Mouse (Mus musculus) intestine, embryonic 14.5 days (tissue): Measurements from ENCODE around the gene Desi1. TPM values are rescaled to one million over a fixed set of nuclear protein-coding genes. Genes with fewer than 3 reads are reported as not detected.
"Not testable (repeated sequence)": the region's sequence is repeated elsewhere in the genome, so short reads cannot be mapped to it uniquely, and the experiment has no call there.

Experiments
- ATAC-seq: fragments of 200-750 bp; cut with Nextera tagmentation; replicated peaks from 2 replicates; pipeline ENCODE4 v1.8.0; 2017; ENCODE audit warnings: low read depth, moderate number of reproducible peaks, moderate TSS enrichment, moderate library complexity; ENCODE audit not compliant: low FRiP score, low TSS enrichment
- DNase-seq: peaks from one replicate; pipeline ENCODE4 v3.0.0-alpha.2; 2018; ENCODE audit warnings: low spot score
- H3K27ac ChIP-seq: fragments of 300-500 bp; sonication (generic); 2 replicates; pipeline ENCODE4 v1.5.1; 2014; ENCODE audit warnings: low read depth, mild to moderate bottlenecking, control low read depth
- H3K27me3 ChIP-seq: fragments of 300-500 bp; sonication (generic); replicated peaks from 2 replicates; pipeline ENCODE4 v1.6.1; 2014; ENCODE audit warnings: low read length, control low read depth; ENCODE audit not compliant: control insufficient read depth, insufficient read depth
- H3K36me3 ChIP-seq: fragments of 300-500 bp; sonication (generic); 2 replicates; pipeline ENCODE4 v1.6.1; 2014; ENCODE audit warnings: low read length, control low read depth; ENCODE audit not compliant: control insufficient read depth, insufficient read depth
- H3K4me1 ChIP-seq: fragments of 300-500 bp; sonication (generic); replicated peaks from 2 replicates; pipeline ENCODE4 v1.6.1; 2014; ENCODE audit warnings: low read length, control low read depth, mixed read lengths; ENCODE audit not compliant: control insufficient read depth, insufficient read depth
- H3K4me2 ChIP-seq: fragments of 300-500 bp; sonication (generic); 2 replicates; pipeline ENCODE4 v1.6.1; 2014; ENCODE audit warnings: low read length
- H3K4me3 ChIP-seq: fragments of 300-500 bp; sonication (generic); 2 replicates; pipeline ENCODE4 v1.5.1; 2014; ENCODE audit warnings: low read depth, low read length, control low read depth, mixed read lengths
- H3K9ac ChIP-seq: fragments of 300-500 bp; sonication (generic); 2 replicates; pipeline ENCODE4 v1.6.1; 2014; ENCODE audit warnings: mild to moderate bottlenecking, low read length
- H3K9me3 ChIP-seq: fragments of 300-500 bp; sonication (generic); 2 replicates; pipeline ENCODE4 v1.6.1; 2016; ENCODE audit warnings: low read length, control low read depth; ENCODE audit not compliant: control insufficient read depth
- WGBS: fragments of 180-500 bp; shearing (Covaris S2); extraction: QIAGEN DNeasy Blood & Tissue Kit; methylation state at CpG from one replicate; pipeline ENCODE4 v1.1.7; 2014; 5-methylcytosine and 5-hydroxymethylcytosine counted together
- polyA plus RNA-seq: library from polyadenylated mRNA; unstranded; fragments of >200 nt; fragmentation: Nextera tagmentation; extraction: Ambion mirVana; gene quantifications from 2 replicates; pipeline ENCODE4 v1.2.1, GENCODE M21; 2014

Desi1 gene
- polyA plus RNA-seq, 1 experiment from 2014 or later: 26.7 TPM

DNA sequence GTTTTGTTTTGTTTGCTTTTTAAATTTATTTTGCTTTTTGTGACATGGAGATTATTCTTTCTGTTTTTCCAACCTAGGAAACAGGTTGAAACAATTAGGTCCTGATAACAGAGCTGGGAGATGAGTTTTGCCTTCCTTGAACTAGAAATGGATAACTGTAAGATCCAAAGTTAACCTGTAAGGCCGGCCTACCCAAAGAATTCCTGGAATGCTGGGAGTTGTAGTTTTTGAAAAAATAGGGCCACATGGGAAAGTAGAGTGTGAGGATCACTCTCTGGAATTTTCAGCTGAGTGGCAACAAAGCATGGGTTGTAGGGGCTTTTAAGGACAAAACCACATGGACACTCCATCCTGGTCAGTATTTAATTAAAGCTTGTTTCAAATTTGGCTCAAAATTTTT, 51.5 kb downstream of the Desi1 start:
- H3K27ac ChIP-seq: no peak overlapping the region
- H3K9me3 ChIP-seq: 0 out of 2 replicates have a peak, but pooled peaks cover 2% of the 10 kb centered on the region
- WGBS: 44% methylated on average over 1 of the region's 1 CpGs
- DNase-seq (no peak), ATAC-seq (no peak)
- no peaks in the 10 kb centered on the region for H3K4me1 ChIP-seq
- H3K36me3 ChIP-seq: no peaks in the 10 kb centered on the region
- H3K27me3 ChIP-seq: no peaks in the 10 kb centered on the region
- H3K9ac ChIP-seq: no peak overlapping the region
- no peak overlapping the region for H3K4me2 ChIP-seq
- no peak overlapping the region for H3K4me3 ChIP-seq

DNA sequence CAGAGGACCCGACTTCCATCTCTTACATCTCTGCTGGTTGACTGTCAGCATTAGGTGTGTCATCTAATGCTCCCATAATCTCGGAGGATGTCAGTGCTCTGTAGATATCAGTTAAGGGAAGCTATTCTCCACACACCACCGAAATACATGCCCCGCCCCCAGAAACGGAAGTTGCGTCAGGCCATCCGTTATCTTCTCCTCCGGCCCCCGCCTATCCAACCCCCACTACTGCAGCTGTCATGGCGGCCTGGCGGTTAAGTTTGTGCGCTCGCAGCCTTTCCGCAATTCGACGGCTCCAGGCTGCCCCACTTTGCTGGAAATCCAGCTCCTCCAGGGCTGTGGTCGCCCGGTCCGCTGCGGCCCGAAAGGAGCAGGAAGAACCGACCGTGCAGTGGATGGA, 53.3 kb downstream of the Desi1 start, which contains the start of gene 1700029P11Rik:
Gene 1700029P11Rik, plus strand, starts transcription at position 220 of the 400 bp plus-strand sequence.
- 93% methylated on average over 23 of the region's 23 CpGs for WGBS
- H3K4me1 ChIP-seq: no peaks in the 10 kb centered on the region
- DNase-seq: no peak

DNA sequence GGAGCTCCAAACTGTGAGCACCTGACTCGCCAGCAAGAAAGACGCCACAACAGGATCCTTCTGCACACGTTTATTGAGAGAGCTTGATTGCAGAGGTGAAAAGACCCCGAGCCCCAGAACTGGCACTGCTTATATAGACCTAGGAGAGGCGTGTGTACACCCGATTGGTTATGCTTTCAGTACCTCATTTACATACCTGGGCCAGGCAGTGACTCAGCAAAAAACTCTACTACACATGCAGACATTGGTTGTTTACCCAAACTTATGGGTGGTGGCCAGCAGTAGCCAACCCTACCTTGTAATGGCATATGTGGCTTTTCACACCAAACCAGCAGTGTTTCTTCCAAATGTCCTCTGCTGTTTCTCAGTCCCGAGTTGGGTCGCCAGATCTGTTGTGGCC, 58.5 kb downstream of the Desi1 start:
- H3K9me3 ChIP-seq, DNase-seq, H3K27ac ChIP-seq, H3K4me1 ChIP-seq, H3K9ac ChIP-seq, H3K27me3 ChIP-seq, H3K4me3 ChIP-seq, H3K4me2 ChIP-seq, H3K36me3 ChIP-seq, ATAC-seq: not testable (repeated sequence)
- 92% methylated on average over 8 of the region's 8 CpGs for WGBS

More for the DNA sequence above, 53.3 kb downstream of the Desi1 start, which contains the start of gene 1700029P11Rik:
- Histone ChIP-seq H3K27me3 (no peaks in the 10 kb centered on the region), H3K9me3 (0 out of 2 replicates have a peak, but pooled peaks cover 2% of the 10 kb centered on the region), H3K4me3 (no peak within 1 kb of the TSS), H3K9ac (no peak within 1 kb of the TSS), H3K36me3 (no peaks in the 10 kb centered on the region), H3K4me2 (no peak within 1 kb of the TSS), H3K27ac (no peak within 1 kb of the TSS)
- ATAC-seq: no peak

DNA sequence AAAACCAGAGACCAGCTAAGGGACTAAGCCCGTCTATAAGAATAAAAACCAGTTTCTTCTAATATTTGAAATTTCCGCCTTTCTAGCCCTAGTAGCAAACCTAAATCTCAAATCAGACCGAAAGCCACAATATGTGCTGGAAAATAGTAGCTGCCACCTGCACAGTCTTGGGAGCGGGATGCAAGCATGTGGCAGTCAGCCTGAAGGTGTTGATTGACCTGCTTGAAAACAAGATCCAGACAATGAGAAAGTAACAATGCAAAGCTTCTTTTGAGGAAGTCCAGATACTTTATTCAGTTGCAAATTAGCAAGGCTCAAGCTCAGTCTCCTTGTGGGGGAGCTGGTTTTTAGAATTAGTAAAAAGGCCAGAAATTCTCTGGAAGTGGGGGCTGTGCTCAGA, 63.2 kb downstream of the Desi1 start:
- ATAC-seq, H3K9ac ChIP-seq, H3K27ac ChIP-seq, H3K9me3 ChIP-seq, H3K4me3 ChIP-seq, DNase-seq, H3K4me1 ChIP-seq, H3K36me3 ChIP-seq, H3K4me2 ChIP-seq, H3K27me3 ChIP-seq: not testable (repeated sequence)
- whole genome bisulfite sequencing: 92% methylated on average over 4 of the region's 4 CpGs

DNA sequence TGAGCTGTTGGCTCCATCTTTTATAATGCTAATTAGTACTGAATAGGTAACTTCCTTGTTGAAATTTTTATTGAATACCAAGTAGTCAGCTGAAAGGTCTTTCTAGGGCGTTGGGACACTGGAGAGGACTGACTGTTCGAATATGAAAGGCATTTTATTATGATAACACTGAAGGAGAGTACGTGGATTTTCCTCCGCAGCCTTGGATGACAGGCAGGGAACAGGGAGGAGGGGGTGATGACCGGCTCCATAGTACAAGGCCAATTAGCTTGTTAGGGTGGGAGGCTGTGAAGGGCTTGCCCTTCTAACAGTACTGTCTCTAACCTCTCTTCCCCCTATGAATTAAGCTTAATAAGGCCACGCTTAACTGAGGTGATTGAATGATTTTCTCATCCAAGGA, 64.0 kb downstream of the Desi1 start:
- WGBS: 78% methylated on average over 6 of the region's 6 CpGs
- DNase-seq, H3K36me3 ChIP-seq, H3K4me3 ChIP-seq, H3K27me3 ChIP-seq, H3K9ac ChIP-seq, H3K4me2 ChIP-seq, ATAC-seq, H3K27ac ChIP-seq, H3K9me3 ChIP-seq, H3K4me1 ChIP-seq: not testable (repeated sequence)

DNA sequence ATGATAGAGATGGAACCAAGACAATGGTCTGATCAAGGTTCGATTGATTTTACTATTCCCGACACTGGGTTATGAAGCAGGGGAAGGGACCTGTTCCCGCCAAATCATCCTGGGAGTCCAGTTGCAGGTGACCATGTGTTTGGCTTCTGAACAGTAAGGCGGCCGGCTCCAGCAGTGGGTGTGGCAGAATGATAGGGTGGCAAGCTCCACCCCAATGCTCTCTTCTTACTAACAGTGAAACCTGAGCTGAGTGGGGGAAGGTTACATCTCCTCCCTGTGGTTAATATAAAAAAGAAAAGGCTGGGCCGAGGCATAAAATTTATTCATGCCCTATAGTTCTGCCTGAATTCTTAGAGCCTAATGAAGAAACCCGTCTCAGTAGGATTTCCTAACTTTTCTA, 64.5 kb downstream of the Desi1 start:
- Histone ChIP-seq H3K27ac (no peak overlapping the region), H3K4me2 (no peak overlapping the region), H3K9me3 (no peaks in the 10 kb centered on the region), H3K4me1 (no peaks in the 10 kb centered on the region), H3K9ac (no peak overlapping the region), H3K36me3 (no peaks in the 10 kb centered on the region), H3K27me3 (no peaks in the 10 kb centered on the region), H3K4me3 (no peak overlapping the region)
- DNase-seq (no peak), ATAC-seq (no peak)
- 59% methylated on average over 7 of the region's 7 CpGs for WGBS

DNA sequence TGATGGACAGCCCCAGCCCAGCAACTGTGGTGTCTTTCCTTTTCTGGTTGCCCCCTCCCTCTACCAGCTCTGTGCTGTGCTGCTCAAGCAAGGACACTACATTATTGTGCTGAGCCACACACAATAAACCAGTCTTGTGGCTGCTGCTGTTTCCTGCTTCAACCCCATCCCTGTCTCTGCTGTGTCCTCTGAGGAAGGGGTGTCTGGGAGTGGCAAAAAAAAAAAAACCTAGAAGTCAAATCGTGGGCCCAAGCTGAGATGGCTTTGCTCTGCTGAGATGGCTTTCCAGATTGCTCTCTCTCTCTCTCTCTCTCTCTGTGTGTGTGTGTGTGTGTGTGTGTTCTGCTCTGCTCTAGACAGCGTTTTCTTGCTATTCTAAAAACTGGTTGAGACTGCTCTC, 65.2 kb downstream of the Desi1 start:
- no peaks in the 10 kb centered on the region for H3K27me3 ChIP-seq
- H3K27ac ChIP-seq: no peak overlapping the region
- no peaks in the 10 kb centered on the region for H3K9me3 ChIP-seq
- H3K4me3 ChIP-seq: no peak overlapping the region
- no peaks in the 10 kb centered on the region for H3K4me1 ChIP-seq
- no peaks in the 10 kb centered on the region for H3K36me3 ChIP-seq
- no peak overlapping the region for H3K9ac ChIP-seq
- 40% methylated on average over 2 of the region's 2 CpGs for WGBS
- no peak overlapping the region for H3K4me2 ChIP-seq
- ATAC-seq: no peak
- no peak for DNase-seq

DNA sequence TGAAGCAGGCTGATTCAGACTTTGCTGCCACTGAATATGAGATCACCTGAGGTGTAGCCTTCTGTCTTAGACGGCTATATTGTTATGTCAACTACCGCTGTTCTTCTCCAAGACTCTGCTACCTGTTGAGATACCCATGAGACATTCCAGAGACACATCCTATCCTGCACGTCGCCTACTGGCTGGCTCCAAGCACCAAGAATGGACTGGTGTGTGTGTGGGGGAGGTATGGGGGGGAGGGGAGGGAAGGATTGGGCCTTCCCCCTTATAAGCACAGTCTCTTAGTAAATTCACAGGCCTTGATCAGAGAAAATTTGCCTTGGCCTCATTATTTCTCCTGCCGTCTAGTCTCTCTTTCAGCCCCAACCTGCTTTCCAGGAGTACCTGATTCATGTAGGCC, 65.8 kb downstream of the Desi1 start:
- Histone ChIP-seq H3K4me3 (no peak overlapping the region), H3K27me3 (no peaks in the 10 kb centered on the region), H3K4me2 (no peak overlapping the region), H3K9ac (no peak overlapping the region), H3K36me3 (no peaks in the 10 kb centered on the region), H3K27ac (no peak overlapping the region), H3K9me3 (no peaks in the 10 kb centered on the region), H3K4me1 (no peaks in the 10 kb centered on the region)
- no peak for DNase-seq
- 81% methylated on average over 5 of the region's 5 CpGs for WGBS
- no peak for ATAC-seq

DNA sequence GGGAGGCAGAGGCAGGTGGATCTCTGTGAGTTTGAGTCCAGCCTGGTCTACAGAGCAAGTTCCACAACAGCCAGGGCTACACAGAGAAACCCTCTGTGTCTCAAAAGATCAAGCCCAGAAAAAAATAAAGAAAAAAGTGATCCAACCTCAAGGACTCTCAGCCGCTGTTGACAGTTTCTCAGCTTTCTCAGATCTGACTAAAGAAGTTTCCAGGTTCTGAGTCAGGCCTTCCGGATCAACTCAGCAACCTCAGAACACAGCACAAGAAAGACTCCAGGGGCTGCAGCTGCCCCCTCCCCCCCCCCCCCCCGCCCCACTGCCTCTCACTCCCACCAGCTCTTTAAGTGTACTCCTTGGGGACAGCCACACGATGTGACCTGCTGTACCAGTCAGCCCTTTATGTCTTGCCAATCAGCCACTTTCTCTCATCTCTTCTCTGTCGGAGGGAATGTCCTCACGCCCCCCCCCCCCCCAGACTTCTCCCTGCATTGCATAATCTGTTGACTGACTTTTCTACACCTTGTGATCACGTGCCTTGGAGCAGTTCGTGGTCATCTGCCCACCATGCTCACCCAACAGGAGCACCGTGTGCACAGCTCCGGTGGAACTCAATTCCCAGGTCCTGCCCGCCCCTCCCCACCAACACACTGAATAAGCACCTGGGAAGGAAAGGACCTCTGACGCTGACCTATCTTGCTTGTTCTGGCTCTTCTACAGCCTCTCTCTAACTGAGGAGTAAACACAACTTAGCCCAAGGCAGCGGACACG, 67.4 kb downstream of the Desi1 start:
- no peak overlapping the region for H3K4me3 ChIP-seq
- H3K9me3 ChIP-seq: no peaks in the 10 kb centered on the region
- H3K4me2 ChIP-seq: no peak overlapping the region
- ATAC-seq (no peak), DNase-seq (no peak)
- no peak overlapping the region for H3K9ac ChIP-seq
- H3K27ac ChIP-seq: no peak overlapping the region
- 81% methylated on average over 12 of the region's 14 CpGs for WGBS
- H3K27me3 ChIP-seq: no peaks in the 10 kb centered on the region
- no peaks in the 10 kb centered on the region for H3K4me1 ChIP-seq
- H3K36me3 ChIP-seq: no peaks in the 10 kb centered on the region
